Mouse (Mus musculus): ENCODE data around the gene Upk3a. TPM values are rescaled to one million over a fixed set of nuclear protein-coding genes. Genes with fewer than 3 reads are reported as not detected.
"Not testable (repeated sequence)": the region's sequence is repeated elsewhere in the genome, so short reads cannot be mapped to it uniquely, and the experiment has no call there.

Gene Upk3a
- polyA plus RNA-seq, 1 experiment from 2014 or later = not detected

DNA sequence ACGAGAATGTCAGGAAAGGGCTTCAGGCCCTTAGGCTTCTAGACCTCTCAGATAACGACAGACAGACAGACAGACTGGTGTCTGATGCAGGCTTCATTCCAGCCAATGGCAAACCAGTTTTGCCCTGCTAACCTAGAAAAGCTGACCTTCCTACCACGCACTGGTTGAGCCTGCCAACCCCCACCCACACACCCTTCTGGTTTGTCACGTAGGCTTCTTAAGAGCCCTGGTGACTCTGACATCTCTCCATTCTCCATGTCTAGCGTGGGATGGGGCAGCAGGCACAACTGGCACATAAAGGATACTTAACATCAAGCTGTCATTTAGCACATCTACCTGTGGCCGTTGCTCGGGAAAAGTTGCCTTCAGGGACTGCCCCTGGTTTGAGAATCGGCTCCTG lies 7.3 kb upstream of the Upk3a start:
- no peak overlapping the region for H3K4me3 ChIP-seq (replicated peaks)
- DNase-seq (no peak), ATAC-seq (ENCODE audit: low read depth) (no peak)
- H3K4me1 ChIP-seq (replicated peaks) = 0 out of 2 replicates have a peak, but pooled peaks cover 3% of the 10 kb centered on the region
- H3K27ac ChIP-seq = no peak overlapping the region
- H3K9me3 ChIP-seq (replicated peaks) = no peaks in the 10 kb centered on the region
- H3K36me3 ChIP-seq = no peaks in the 10 kb centered on the region
- WGBS (ENCODE audit: insufficient replicate concordance) = 64% methylated on average over 8 of the region's 8 CpGs
- no peaks in the 10 kb centered on the region for H3K27me3 ChIP-seq
- no peak overlapping the region for H3K9ac ChIP-seq
- no peak overlapping the region for H3K4me2 ChIP-seq

DNA sequence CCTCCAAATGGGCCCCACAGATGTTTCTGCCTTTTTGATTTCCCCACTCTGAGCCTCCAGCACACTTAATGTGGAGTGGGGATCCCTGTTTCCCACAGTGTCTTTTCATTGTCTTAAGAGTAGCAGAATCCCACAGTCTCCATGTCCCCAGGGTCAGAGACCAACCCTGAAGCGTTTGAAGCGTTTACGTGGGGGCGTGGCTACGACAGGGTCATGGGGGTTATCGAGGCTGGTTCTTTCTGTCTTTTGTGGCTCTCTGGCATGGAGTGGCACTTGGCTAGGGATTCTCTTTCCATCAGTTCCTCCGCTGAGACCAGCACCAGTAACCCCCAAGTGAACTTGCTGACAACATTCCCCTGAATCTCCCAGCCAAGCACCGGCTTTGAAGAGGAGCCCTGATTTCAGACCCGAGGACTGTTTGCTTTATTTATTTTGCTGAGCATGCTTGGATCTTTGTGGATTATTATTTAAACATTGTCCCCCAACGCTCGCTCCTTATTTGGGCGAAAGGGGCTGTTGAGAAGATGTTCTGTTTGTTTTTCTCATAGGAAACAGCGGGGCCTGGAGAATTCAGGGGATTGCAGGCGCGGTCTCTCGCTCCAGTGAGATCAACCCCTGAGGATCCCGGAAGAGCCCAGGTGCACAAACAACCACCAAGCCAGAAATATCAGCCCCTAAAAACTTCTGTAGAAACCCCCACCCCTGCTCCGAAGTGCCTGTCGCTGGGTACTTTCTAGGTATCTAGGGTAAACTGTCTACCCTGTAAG lies 4.9 kb upstream of the Upk3a start:
- Histone ChIP-seq H3K4me2 (peak overlapping the region; percentile 10), H3K4me1 (replicated peaks) (0 out of 2 replicates have a peak, but pooled peaks cover 3% of the 10 kb centered on the region), H3K36me3 (no peaks in the 10 kb centered on the region), H3K9me3 (replicated peaks) (no peaks in the 10 kb centered on the region), H3K27ac (no peak overlapping the region), H3K9ac (no peak overlapping the region), H3K27me3 (peaks cover 12% of the 10 kb centered on the region), H3K4me3 (replicated peaks) (no peak overlapping the region)
- no peak for ATAC-seq (ENCODE audit: low read depth)
- no peak for DNase-seq
- 44% methylated on average over 19 of the region's 19 CpGs for WGBS (ENCODE audit: insufficient replicate concordance)

DNA sequence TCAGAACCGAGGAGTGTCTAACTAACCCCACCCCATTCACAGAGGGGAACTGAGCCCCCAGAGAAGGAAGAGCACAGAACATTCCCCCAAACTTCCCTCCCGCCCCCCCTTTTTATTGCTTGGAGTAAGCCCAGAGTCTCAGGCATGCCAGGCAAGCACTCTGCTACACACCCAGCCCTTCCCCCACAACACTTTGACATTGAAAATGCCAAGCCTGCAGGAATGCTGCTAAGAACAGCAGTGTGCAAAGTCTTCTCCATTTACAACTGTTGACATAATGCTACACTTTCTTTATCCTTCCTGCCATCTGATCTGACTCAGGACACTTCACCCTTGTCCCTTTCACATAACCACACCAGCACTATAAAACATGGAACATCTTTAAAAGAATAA lies 4.3 kb upstream of the Upk3a start:
- no peaks in the 10 kb centered on the region for H3K9me3 ChIP-seq (replicated peaks)
- DNase-seq = no peak

DNA sequence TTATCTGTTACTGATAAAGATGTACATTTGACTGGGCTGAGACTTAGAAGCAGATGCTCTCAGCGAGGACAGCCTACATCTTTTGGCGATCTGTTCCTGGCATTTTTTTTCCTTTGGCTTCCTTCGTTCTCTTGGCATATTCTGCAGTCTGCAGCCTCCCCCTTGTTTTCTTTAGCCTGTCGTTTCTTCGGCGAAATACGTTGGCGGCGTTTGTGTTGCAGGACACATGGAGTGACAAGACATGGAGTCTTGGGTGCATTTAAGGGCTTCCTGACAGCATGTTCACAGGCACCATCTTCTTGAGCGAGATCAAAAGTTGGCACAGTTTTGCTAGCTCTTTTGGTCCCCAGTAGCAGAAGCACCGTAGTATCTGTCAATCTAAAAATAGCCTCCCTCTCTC lies 1.2 kb upstream of the Upk3a start:
- Histone ChIP-seq H3K27me3 (peaks cover 25% of the 10 kb centered on the region), H3K9me3 (replicated peaks) (no peaks in the 10 kb centered on the region), H3K27ac (no peak overlapping the region), H3K36me3 (no peaks in the 10 kb centered on the region), H3K9ac (no peak overlapping the region), H3K4me1 (replicated peaks) (0 out of 2 replicates have a peak, but pooled peaks cover 3% of the 10 kb centered on the region), H3K4me2 (no peak overlapping the region), H3K4me3 (replicated peaks) (no peak overlapping the region)
- ATAC-seq (ENCODE audit: low read depth) = no peak
- no peak for DNase-seq
- 66% methylated on average over 11 of the region's 11 CpGs for WGBS (ENCODE audit: insufficient replicate concordance)

More for the DNA sequence above, 4.3 kb upstream of the Upk3a start:
- Histone ChIP-seq H3K36me3 (no peaks in the 10 kb centered on the region), H3K27ac (no peak overlapping the region), H3K27me3 (peaks cover 18% of the 10 kb centered on the region), H3K4me2 (peak overlapping the region; percentile 10; the same call in 1 of the 2 replicates), H3K4me3 (replicated peaks) (no peak overlapping the region), H3K4me1 (replicated peaks) (0 out of 2 replicates have a peak, but pooled peaks cover 3% of the 10 kb centered on the region), H3K9ac (no peak overlapping the region)
- ATAC-seq (ENCODE audit: low read depth) = no peak
- WGBS (ENCODE audit: insufficient replicate concordance) = 16% methylated on average over 2 of the region's 2 CpGs

DNA sequence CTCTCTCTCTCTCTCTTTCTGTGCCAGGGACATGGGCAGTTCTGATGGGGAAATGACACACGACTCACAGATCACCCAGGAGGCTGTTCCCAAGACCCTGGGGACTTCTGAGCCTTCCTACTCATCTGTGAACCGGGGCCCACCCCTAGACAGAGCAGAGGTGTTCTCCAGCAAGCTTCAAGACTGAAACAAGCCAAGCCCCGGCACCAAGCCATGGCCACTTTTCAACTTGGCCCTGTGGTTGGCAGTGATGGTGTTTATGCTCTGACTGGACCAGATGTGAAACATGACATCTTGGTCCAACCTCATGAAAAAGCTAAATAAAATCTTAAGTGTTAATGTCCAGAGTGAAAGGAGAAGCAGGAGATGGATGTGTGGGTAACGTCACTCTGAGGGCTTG lies 5.3 kb downstream of the Upk3a start:
- WGBS (ENCODE audit: insufficient replicate concordance) = 57% methylated on average over 4 of the region's 4 CpGs
- Histone ChIP-seq H3K27me3 (peaks cover 11% of the 10 kb centered on the region; the same call in 1 of the 2 replicates), H3K4me2 (no peak overlapping the region), H3K9me3 (replicated peaks) (no peaks in the 10 kb centered on the region), H3K27ac (no peak overlapping the region), H3K4me1 (replicated peaks) (no peaks in the 10 kb centered on the region), H3K36me3 (no peaks in the 10 kb centered on the region), H3K4me3 (replicated peaks) (no peak overlapping the region), H3K9ac (no peak overlapping the region)
- ATAC-seq (ENCODE audit: low read depth) = no peak
- DNase-seq = no peak

DNA sequence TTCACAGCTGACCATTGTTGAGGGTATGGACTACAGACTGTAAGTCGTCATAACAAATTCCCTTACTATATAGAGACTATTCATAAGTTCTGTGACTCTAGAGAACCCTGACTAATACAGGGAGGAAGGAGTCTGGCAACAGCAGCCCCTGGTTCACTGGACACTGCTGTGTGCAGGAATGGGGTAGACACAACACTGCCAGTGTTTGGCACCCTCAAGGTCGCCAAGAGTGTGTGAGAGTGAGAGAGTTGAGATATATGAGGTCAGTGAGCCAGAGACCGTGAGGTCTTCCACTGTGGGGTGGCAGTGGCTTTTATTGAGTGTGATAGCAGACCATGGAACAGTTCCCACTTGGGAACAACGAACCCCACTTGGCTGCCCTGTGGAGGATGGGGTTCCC lies 9.3 kb downstream of the Upk3a start:
- Histone ChIP-seq H3K36me3 (no peaks in the 10 kb centered on the region), H3K9me3 (replicated peaks) (no peaks in the 10 kb centered on the region), H3K27ac (no peak overlapping the region), H3K4me1 (replicated peaks) (no peaks in the 10 kb centered on the region), H3K4me3 (replicated peaks) (no peak overlapping the region), H3K27me3 (no peaks in the 10 kb centered on the region), H3K4me2 (no peak overlapping the region), H3K9ac (no peak overlapping the region)
- ATAC-seq (ENCODE audit: low read depth) (no peak), DNase-seq (no peak)
- WGBS (ENCODE audit: insufficient replicate concordance) = 57% methylated on average over 4 of the region's 4 CpGs

DNA sequence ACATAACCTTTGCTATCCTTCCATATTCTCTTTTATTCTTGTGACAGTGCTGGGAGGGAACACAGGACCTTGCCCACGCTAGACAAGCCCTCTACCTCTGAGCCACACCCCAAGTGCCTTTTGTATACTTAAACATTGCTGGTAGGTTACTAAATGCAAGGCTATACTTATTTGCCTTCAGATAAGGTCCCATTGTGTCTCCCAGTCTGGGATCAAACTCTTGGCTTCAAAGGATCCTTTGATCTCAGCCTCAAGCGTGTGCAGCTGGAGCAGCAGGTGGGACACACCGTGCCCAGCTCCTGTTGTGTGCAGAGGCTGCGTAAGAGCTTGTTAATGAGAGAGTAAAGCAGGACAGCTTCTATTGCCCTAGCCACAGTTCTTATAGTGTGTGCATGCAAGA lies 10.8 kb downstream of the Upk3a start:
- Histone ChIP-seq H3K27ac (no peak overlapping the region), H3K27me3 (no peaks in the 10 kb centered on the region), H3K9me3 (replicated peaks) (no peaks in the 10 kb centered on the region), H3K9ac (no peak overlapping the region), H3K4me3 (replicated peaks) (no peak overlapping the region), H3K4me1 (replicated peaks) (no peaks in the 10 kb centered on the region), H3K4me2 (no peak overlapping the region), H3K36me3 (no peaks in the 10 kb centered on the region)
- ATAC-seq (ENCODE audit: low read depth) = no peak
- no peak for DNase-seq
- WGBS (ENCODE audit: insufficient replicate concordance) = 58% methylated on average over 4 of the region's 4 CpGs

DNA sequence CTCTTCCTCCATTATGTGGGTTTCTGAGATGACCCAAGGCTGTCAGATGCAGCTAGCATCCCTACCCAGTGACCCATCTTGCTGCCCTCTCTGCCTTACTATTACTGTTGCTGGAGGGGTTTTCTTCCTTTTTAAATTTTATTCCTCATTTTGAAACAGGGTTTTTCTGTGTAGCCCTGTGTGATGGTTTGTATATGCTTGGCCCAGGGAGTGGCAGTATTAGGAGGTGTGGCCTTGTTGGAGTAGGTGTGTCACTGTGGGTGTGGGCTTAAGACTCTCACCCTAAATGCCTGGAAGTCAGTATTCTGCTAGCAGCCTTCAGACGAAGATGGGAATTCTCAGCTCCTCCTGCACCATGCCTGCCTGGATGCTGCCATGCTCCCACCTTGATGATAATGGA lies 11.7 kb downstream of the Upk3a start, which contains the start of gene Fam118a:
TSS of gene Fam118a (plus strand) at position 301 of the 400 bp plus-strand sequence.
- H3K4me2 ChIP-seq; H3K4me3 ChIP-seq (replicated peaks); ATAC-seq (ENCODE audit: low read depth); H3K27me3 ChIP-seq; DNase-seq; H3K4me1 ChIP-seq (replicated peaks); H3K27ac ChIP-seq; H3K9me3 ChIP-seq (replicated peaks); H3K36me3 ChIP-seq; H3K9ac ChIP-seq: not testable (repeated sequence)
- WGBS (ENCODE audit: insufficient replicate concordance) = 30% methylated on average over 1 of the region's 1 CpGs

DNA sequence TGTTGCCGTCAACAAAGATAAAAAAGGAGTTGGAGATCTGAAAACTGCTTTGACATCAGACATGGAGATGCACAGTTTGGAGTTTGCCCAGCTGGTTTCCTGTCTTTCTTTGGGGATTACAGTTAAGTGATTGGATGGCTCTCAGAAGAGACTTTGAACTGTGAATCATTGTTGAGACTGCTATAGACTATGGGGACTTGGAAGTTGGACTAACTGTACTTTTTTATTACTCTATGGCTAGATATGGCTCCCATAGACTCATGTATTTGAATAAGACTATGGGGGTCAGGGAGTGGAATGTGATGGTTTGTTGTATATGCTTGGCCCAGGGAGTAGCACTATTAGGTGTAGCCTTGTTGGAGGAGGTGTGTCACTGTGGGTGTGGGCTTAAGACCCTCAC lies 13.7 kb downstream of the Upk3a start:
- H3K27me3 ChIP-seq; H3K4me1 ChIP-seq (replicated peaks); H3K9me3 ChIP-seq (replicated peaks); H3K4me2 ChIP-seq; ATAC-seq (ENCODE audit: low read depth); H3K4me3 ChIP-seq (replicated peaks); H3K36me3 ChIP-seq; DNase-seq; H3K27ac ChIP-seq; H3K9ac ChIP-seq: not testable (repeated sequence)
- WGBS (ENCODE audit: insufficient replicate concordance) = 25% methylated on average over 1 of the region's 1 CpGs

DNA sequence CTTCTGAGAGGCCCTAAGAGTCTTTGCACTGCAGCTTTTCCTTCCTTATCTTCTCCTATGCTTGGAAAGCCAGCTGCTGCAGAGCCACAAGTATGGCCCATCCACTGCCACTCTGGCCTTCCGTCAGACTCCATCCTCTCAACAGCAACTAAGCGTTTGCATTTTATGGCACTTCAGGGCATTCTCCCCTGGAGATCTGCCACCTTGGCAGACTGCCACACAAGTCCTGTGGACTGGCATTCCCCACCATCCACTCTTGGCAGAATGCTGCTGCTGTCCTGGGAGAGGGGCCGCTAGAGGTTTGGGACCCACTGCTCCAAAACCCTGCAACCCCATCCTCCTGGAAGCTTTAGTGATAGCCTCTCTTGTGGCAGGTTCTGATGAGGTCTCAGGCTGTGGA lies 14.9 kb downstream of the Upk3a start:
- DNase-seq (no peak), ATAC-seq (ENCODE audit: low read depth) (no peak)
- Histone ChIP-seq H3K4me3 (replicated peaks) (no peak overlapping the region), H3K27me3 (peaks cover 8% of the 10 kb centered on the region; the same call in 1 of the 2 replicates), H3K27ac (no peak overlapping the region), H3K9me3 (replicated peaks) (no peaks in the 10 kb centered on the region), H3K36me3 (no peaks in the 10 kb centered on the region), H3K4me2 (no peak overlapping the region), H3K9ac (no peak overlapping the region), H3K4me1 (replicated peaks) (peaks cover 9% of the 10 kb centered on the region)
- 65% methylated on average over 3 of the region's 3 CpGs for WGBS (ENCODE audit: insufficient replicate concordance)

DNA sequence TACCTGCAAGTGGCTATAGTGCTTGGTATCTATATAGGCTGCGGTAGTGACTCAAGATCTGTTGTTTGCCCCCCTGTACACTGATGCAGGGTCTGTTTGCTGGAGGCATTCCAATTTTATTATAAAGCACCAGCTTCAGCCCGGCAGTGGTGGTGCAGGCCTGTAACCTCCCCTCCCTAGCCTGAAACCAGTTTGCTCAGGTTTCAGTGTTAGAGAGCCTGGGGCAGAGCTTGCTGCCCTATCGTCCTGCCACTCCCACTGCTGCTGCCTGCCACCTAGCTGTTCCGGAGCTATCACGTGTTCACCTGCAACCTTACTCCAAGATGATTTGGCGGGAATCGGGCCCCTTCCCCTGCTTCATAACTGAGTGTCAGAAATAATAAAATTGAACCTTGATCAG lies 17.0 kb downstream of the Upk3a start:
- H3K27me3 ChIP-seq; H3K9ac ChIP-seq; H3K9me3 ChIP-seq (replicated peaks); H3K4me3 ChIP-seq (replicated peaks); H3K27ac ChIP-seq; DNase-seq; H3K36me3 ChIP-seq; H3K4me2 ChIP-seq; ATAC-seq (ENCODE audit: low read depth): not testable (repeated sequence)
- WGBS (ENCODE audit: insufficient replicate concordance) = 37% methylated on average over 7 of the region's 7 CpGs
- H3K4me1 ChIP-seq (replicated peaks) = peaks cover 22% of the 10 kb centered on the region

Data from liver, embryonic 13.5 days (tissue).